Mouse (Mus musculus): ENCODE data around the gene Ttc39b. TPM values are rescaled to one million over a fixed set of nuclear protein-coding genes. Genes with fewer than 3 reads are reported as not detected.

Gene Ttc39b
- polyA plus RNA-seq, 1 experiment from 2014 or later = 3.3 TPM

DNA sequence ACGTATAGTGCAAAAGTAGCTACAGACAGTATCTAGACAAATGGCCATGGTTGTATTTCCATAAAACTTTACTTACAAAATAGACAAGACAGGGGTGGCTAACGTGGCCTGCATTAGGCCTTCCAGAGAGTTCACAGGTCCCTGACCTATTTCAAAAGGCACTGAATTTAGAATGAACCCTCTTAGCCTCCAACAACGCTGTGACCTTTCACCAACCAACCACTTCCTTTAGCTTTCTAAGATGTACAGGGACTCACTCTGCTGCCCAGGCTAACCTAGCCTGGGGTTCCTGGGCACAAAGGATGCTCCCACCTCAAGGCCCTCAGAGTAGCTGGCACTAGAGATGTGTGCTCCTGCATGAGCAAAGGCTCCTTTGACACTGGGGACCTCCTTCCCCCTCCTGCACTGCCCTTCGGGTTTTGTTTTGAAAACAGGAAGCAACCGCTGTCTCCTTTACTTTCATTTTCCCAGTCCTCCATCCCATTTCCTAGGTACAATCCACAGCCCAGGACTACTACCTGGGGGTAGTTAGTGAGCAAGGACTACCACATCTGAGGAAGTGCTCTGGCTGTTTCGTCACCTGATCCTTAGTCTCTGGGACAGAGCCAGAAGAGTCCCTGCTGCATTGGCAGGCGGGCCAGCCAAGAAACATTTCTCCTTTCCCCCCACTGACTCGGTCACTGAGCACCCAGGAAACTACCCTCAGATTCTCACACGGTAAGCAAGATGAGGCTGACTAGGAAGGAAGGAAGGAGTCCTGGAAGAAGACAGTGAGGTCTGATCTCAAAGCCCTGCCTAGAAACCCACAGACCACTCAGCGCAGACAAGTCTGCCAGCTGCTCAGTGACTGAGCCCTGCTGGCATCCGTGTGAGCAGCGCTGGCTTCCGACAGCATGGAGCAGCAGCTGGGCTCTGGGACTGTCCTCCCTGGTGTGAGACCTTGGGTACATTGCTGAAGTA is 8.9 kb downstream of the Ttc39b start:
- peak; percentile 31; the same call in 1 of the 2 replicates for ATAC-seq (ENCODE audit: low FRiP score, low read depth)
- 57% methylated on average over 13 of the region's 13 CpGs for WGBS

DNA sequence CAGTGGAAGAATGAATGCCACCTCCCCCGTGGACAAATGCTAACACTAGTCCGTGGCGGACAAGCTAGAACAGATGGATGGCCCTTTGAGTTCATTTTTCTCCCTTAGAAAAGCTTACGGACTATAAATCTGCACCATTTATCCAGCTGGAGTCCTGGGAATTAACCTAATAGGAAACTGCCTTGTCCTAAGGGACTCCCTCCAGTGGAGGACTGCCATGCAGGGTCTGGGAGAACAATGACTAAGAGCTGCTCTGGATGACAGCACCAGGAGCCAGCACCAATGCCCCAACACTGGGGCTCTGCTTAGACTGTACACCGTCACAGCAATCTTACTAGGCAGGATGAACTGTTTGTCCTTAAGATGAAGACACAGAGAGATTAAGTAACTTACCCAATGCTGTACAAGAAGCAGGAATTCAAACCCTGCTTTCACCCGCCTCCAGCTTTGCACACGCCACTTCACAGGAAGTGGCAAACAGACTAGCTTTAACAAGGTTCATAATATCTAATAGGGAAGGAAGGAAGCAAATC is 9.7 kb downstream of the Ttc39b start:
- Histone ChIP-seq H3K4me2 (replicated peaks) (no peak overlapping the region), H3K9ac (no peak overlapping the region), H3K4me3 (no peak overlapping the region), H3K4me1 (peaks cover 12% of the 10 kb centered on the region), H3K27ac (no peak overlapping the region), H3K27me3 (replicated peaks) (no peaks in the 10 kb centered on the region), H3K36me3 (no peaks in the 10 kb centered on the region), H3K9me3 (no peaks in the 10 kb centered on the region)
- ATAC-seq (ENCODE audit: low FRiP score, low read depth) = peak; percentile 86
- 38% methylated on average over 7 of the region's 7 CpGs for WGBS

More for the DNA sequence above, 8.9 kb downstream of the Ttc39b start:
- Histone ChIP-seq H3K4me2 (replicated peaks) (no peak overlapping the region), H3K9ac (no peak overlapping the region), H3K9me3 (no peaks in the 10 kb centered on the region), H3K36me3 (no peaks in the 10 kb centered on the region), H3K27ac (no peak overlapping the region), H3K27me3 (replicated peaks) (no peaks in the 10 kb centered on the region), H3K4me3 (no peak overlapping the region), H3K4me1 (peaks cover 12% of the 10 kb centered on the region)

DNA sequence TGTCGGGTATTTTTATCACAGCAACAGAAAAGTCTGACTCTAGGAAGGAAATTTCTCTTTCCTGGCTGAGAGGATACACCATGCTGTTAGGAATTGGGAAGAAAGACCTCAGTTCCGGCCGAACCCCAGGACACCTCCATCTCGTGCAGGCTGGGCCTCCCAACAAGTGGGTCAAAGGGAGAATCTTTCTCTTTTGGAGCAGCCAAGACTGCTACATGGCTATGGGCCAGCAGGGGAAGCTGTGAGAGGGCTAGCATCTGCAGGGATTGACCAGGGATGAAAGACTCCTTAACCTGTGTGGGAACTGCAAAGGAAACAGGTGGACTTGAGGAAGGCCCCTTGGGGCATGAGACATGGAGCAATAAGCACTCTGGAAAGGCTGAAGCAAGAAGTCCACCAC is 11.7 kb downstream of the Ttc39b start:
- WGBS = 77% methylated on average over 4 of the region's 4 CpGs

DNA sequence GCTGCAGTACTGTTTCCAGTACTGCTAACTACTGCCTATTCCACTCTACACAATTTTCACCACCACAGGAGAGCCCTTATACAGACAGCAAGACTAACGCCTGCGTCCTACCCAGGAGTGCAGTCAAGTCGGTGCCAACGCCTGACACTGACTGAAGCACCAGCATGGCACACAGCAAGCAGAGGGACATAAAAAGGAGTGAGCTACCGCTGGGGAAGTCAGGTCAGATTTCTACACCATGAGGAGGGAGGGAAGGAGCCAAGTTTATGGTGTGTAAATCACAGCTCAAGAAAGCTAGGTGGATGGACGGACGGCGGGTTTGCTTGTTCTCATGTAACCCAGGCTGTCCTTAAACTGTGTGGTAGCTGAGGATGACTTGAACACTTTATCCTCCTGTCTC is 12.6 kb downstream of the Ttc39b start:
- Histone ChIP-seq H3K4me2 (replicated peaks) (no peak overlapping the region), H3K9me3 (no peaks in the 10 kb centered on the region), H3K27me3 (replicated peaks) (no peaks in the 10 kb centered on the region), H3K36me3 (no peaks in the 10 kb centered on the region), H3K27ac (no peak overlapping the region), H3K4me1 (peaks cover 12% of the 10 kb centered on the region), H3K9ac (no peak overlapping the region), H3K4me3 (no peak overlapping the region)
- WGBS = 72% methylated on average over 8 of the region's 8 CpGs
- no peak for ATAC-seq (ENCODE audit: low FRiP score, low read depth)

More for the DNA sequence above, 11.7 kb downstream of the Ttc39b start:
- Histone ChIP-seq H3K4me3 (no peak overlapping the region), H3K4me1 (peaks cover 12% of the 10 kb centered on the region), H3K36me3 (no peaks in the 10 kb centered on the region), H3K4me2 (replicated peaks) (no peak overlapping the region), H3K27me3 (replicated peaks) (no peaks in the 10 kb centered on the region), H3K9ac (no peak overlapping the region), H3K9me3 (no peaks in the 10 kb centered on the region), H3K27ac (no peak overlapping the region)
- no peak for ATAC-seq (ENCODE audit: low FRiP score, low read depth)

DNA sequence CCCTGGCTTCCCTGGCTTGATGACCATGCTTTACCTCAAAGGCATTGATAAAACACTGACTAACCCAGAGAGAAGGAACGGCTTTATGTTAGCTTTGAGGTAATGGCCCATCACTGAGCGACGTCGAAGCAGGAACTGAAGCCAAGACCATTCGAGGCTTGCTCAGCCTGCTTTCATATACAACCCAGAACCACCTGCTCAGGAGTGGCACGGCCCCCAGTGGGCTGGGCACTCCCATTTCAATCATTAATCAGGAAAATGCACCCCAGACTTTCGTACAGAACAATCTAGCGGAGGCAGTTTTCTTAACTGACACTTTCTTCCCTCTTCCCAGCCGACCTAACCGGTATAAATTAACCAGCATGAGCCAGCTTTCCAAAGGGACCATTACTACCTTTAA is 13.1 kb downstream of the Ttc39b start:
- H3K4me3 ChIP-seq = no peak overlapping the region
- no peaks in the 10 kb centered on the region for H3K9me3 ChIP-seq
- no peak overlapping the region for H3K9ac ChIP-seq
- WGBS = 82% methylated on average over 10 of the region's 10 CpGs
- no peak overlapping the region for H3K27ac ChIP-seq
- no peaks in the 10 kb centered on the region for H3K36me3 ChIP-seq
- ATAC-seq (ENCODE audit: low FRiP score, low read depth) = no peak
- H3K27me3 ChIP-seq (replicated peaks) = no peaks in the 10 kb centered on the region
- H3K4me1 ChIP-seq = peaks cover 14% of the 10 kb centered on the region
- no peak overlapping the region for H3K4me2 ChIP-seq (replicated peaks)

DNA sequence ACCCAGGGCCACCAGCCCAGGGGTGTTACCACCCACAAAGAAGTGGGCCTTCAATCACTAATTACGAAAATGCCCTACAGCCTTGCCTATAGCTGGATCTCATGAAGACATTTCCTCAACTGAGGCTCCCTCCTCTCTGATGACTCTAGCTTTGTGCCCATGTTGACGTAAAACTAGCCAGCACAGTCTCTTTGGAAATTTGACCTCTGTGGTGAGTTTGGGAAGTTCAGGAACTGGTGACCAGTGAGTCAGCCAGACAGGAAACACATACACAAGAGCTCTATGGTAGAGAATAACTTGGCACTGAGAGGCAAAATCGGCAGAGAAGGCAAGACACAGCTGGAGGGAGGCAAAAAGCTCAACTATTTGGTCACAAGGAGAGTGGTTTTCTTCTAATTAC is 15.1 kb downstream of the Ttc39b start:
- no peaks in the 10 kb centered on the region for H3K9me3 ChIP-seq
- no peaks in the 10 kb centered on the region for H3K36me3 ChIP-seq
- ATAC-seq (ENCODE audit: low FRiP score, low read depth) = no peak
- no peaks in the 10 kb centered on the region for H3K27me3 ChIP-seq (replicated peaks)
- WGBS = 79% methylated on average over 3 of the region's 3 CpGs
- no peak overlapping the region for H3K9ac ChIP-seq
- H3K27ac ChIP-seq = no peak overlapping the region
- H3K4me3 ChIP-seq = no peak overlapping the region
- H3K4me1 ChIP-seq = peaks cover 5% of the 10 kb centered on the region
- H3K4me2 ChIP-seq (replicated peaks) = no peak overlapping the region

DNA sequence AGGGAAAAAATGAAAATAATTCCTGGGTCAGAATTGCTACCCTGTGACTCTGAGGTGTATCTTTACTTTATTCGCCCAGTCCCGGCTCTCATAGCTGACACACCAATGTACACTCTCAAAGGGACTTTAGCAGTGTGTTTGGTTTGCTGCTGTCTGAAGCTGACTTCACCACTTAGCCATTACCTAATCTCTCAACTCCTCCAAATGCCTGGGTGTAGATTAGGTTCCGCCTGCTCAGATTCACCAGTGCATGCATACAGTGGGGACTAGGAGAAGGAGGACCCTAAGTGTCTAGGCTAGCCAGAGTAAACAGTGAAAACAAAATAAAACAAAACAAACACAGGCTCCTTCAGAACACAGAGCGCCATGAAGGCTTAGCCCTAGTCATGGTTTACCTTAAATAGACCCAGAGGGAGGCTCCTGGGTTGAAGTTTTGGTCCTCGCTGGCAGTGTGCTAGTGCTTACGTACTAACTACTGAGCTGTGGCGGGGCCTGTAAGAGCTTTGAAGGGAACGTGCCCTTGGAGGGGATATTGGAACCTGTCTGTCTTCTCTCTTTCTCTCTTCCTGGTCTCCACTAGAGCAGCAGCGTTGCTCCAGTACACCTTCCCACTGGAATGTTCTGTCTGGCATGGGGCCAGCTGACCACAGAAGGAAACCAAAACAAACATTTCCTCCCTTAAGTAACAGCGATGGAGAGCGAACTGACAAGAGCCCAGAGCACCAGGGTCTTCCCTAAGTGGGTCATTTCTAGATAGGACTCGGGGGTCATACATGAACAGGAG is 16.2 kb downstream of the Ttc39b start:
- Histone ChIP-seq H3K36me3 (no peaks in the 10 kb centered on the region), H3K27ac (no peak overlapping the region), H3K27me3 (replicated peaks) (no peaks in the 10 kb centered on the region), H3K4me3 (no peak overlapping the region), H3K9me3 (no peaks in the 10 kb centered on the region), H3K4me2 (replicated peaks) (no peak overlapping the region), H3K9ac (no peak overlapping the region), H3K4me1 (0 out of 2 replicates have a peak, but pooled peaks cover 3% of the 10 kb centered on the region)
- no peak for ATAC-seq (ENCODE audit: low FRiP score, low read depth)
- WGBS = 87% methylated on average over 12 of the region's 12 CpGs

DNA sequence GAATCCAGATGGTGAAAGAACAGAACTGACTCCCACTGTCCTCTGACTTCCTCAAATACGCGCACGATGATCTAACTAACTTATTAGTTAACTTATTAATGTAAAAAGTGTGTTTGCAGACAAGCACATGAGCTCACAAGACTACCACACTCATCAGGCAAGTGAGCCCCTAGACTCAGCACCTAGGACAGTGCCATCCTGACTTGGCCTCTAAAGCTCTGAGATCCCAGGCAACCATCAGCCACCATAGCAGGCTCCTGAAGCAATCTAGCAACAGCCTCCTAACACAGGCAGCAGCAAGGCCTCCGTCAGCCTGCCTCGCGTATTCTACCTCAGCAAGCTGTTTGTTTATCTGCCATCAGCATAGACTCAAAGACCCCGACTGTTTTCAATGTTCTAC is 17.2 kb downstream of the Ttc39b start:
- H3K4me2 ChIP-seq (replicated peaks) = no peak overlapping the region
- H3K9me3 ChIP-seq = no peaks in the 10 kb centered on the region
- H3K27me3 ChIP-seq (replicated peaks) = no peaks in the 10 kb centered on the region
- no peaks in the 10 kb centered on the region for H3K36me3 ChIP-seq
- H3K4me3 ChIP-seq = no peak overlapping the region
- 85% methylated on average over 7 of the region's 7 CpGs for WGBS
- no peak overlapping the region for H3K27ac ChIP-seq
- no peak for ATAC-seq (ENCODE audit: low FRiP score, low read depth)
- no peak overlapping the region for H3K9ac ChIP-seq
- 0 out of 2 replicates have a peak, but pooled peaks cover 3% of the 10 kb centered on the region for H3K4me1 ChIP-seq

DNA sequence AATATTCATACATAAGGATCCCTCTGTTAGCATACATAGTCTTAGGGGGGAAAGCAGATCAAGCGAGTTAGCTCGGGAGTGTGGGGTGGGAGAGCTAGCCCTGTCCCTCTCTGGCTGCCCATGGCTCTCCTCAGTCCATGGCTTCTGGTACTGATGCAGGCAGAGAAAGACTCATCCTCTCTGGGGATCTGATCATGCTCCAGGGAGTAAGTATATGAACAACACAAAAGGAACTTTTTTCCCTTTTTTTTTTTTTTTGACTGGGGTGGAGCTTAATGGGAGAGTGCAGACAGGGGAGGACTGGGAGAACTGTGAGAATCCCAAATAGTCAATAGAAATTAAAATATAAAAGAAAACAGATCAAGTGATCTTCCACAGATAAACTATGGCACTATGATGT is 19.0 kb downstream of the Ttc39b start:
- H3K27ac ChIP-seq = no peak overlapping the region
- no peak for ATAC-seq (ENCODE audit: low FRiP score, low read depth)
- no peaks in the 10 kb centered on the region for H3K9me3 ChIP-seq
- WGBS = 72% methylated on average over 2 of the region's 2 CpGs
- no peaks in the 10 kb centered on the region for H3K36me3 ChIP-seq
- H3K4me1 ChIP-seq = 0 out of 2 replicates have a peak, but pooled peaks cover 3% of the 10 kb centered on the region
- H3K4me2 ChIP-seq (replicated peaks) = no peak overlapping the region
- no peaks in the 10 kb centered on the region for H3K27me3 ChIP-seq (replicated peaks)
- H3K9ac ChIP-seq = no peak overlapping the region
- no peak overlapping the region for H3K4me3 ChIP-seq

DNA sequence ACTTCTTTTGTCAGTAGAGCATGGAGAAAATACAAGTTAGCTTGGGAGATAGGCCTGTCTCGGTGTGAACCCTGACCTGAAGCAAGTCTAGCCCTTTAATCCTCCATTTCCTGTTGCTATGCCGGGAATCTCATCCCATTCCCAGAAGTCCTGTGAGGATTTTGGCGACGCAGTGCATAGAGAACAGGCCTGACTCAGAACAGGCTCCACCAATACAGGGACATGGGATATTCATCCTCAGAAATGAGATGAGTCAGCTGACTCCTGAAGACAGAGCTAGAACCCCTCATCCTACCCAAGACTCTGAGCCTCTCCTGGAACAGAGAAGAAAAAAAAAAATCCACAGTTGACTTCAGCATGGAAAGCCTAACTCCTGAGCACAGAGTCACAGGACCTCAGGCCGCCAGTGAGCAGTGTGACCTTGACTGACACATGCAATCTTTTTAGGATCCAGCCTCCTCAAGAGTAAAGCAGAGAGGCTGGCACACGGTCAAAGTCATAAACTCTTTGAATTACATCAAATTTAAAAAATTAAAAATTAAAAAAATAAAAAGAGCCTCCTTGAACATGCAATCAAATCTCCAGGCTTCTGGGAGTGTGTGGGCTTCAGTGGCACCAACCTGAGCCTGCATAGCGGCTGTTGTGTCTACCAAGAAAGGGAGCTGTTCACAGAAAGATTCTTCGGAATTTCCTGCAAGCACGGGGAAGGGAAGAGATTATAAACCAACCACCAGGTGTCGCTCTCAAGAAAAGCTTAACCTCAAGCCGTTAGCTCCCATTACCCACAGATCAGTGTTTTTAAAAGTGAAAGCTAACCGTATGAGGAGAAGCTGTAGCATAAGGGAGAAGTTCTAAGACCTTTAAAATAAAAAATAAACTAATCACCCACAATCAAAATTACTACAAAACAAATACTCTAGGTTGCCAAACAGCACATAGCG is 20.9 kb downstream of the Ttc39b start:
- 47% methylated on average over 13 of the region's 13 CpGs for WGBS
- Histone ChIP-seq H3K4me1 (0 out of 2 replicates have a peak, but pooled peaks cover 3% of the 10 kb centered on the region), H3K4me2 (replicated peaks) (no peak overlapping the region), H3K9ac (no peak overlapping the region), H3K9me3 (no peaks in the 10 kb centered on the region), H3K36me3 (no peaks in the 10 kb centered on the region), H3K27ac (no peak overlapping the region), H3K4me3 (no peak overlapping the region), H3K27me3 (replicated peaks) (no peaks in the 10 kb centered on the region)
- peak; percentile 52 for ATAC-seq (ENCODE audit: low FRiP score, low read depth)

DNA sequence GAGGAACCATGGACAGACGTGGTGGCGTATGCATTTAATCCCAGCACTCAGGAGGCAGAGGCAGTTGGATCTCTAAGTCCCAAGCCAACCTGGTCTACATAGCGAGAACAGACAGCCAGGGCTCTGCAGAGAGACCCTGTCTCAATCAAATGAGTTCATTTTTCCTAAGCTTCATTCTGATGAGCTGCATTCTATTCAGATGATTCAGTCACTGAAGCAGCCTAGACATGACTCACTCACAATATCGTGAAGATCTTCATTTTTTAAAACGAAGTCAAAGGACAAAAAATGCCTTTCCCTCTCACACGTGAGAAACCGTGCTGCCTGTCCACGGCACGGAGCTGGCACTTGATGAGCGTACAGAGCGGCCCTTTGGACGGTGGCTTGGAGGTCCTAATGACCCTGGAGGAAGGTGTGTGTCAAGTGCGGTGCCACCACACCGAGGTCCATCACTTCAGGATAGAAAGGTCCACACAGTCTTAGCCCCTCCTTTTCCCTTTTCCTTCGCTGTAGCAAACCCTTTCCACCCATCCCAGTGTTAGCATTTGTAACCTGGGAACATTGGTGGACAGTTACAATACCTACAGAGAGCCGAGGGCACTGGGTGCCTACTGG is 21.8 kb downstream of the Ttc39b start:
- H3K36me3 ChIP-seq = no peaks in the 10 kb centered on the region
- H3K4me3 ChIP-seq = no peak overlapping the region
- H3K27ac ChIP-seq = no peak overlapping the region
- ATAC-seq (ENCODE audit: low FRiP score, low read depth) = no peak
- H3K4me1 ChIP-seq = 0 out of 2 replicates have a peak, but pooled peaks cover 3% of the 10 kb centered on the region
- H3K4me2 ChIP-seq (replicated peaks) = no peak overlapping the region
- no peaks in the 10 kb centered on the region for H3K27me3 ChIP-seq (replicated peaks)
- H3K9me3 ChIP-seq = no peaks in the 10 kb centered on the region
- 94% methylated on average over 16 of the region's 16 CpGs for WGBS
- H3K9ac ChIP-seq = no peak overlapping the region

Measured in neural tube, embryonic 12.5 days (tissue).